Mouse (Mus musculus): ENCODE measurements around the gene Crybb2. TPM values are rescaled to one million over a fixed set of nuclear protein-coding genes. Genes with fewer than 3 reads are reported as not detected.

Gene Crybb2
- polyA plus RNA-seq, 1 experiment from 2014 or later = not detected

DNA sequence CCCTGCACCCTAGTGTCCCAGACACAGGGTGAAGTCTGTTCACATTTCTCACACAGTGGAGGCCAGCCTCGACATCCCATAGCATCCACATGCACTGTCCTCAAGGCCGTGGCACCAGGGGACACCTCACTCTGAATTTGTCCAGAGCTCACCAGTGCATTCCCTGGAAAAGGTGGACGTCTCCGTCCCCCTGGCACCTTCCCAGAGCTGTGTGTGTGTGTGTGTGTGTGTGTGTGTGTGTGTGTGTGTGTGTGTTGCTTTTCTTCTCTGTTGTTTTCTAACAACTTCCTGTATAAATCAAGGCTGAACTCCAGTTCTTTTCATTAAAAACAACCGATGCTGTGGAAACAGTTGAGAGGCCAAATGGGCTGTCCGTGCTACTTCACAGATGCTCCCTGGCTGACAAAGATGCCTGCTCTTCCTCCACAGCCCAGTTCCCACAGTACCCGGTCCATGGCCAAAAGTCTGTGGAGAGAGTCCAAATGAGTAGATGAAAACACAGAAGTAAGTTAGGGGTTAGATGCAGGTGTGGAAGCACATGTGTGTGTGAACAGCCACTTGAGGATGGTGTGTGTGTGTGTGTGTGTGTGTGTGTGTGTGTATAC lies 19.2 kb downstream of the Crybb2 start:
- 46% methylated on average over 7 of the region's 7 CpGs for WGBS
- Histone ChIP-seq H3K27ac (no peak overlapping the region), H3K4me1 (peaks cover under 1% of the 10 kb centered on the region; the same call in 1 of the 2 replicates), H3K4me3 (no peak overlapping the region), H3K9me3 (no peaks in the 10 kb centered on the region), H3K27me3 (no peaks in the 10 kb centered on the region; the same call in none of the 2 replicates), H3K9ac (no peak overlapping the region), H3K4me2 (no peak overlapping the region), H3K36me3 (no peaks in the 10 kb centered on the region)
- ATAC-seq (ENCODE audit: borderline replicate concordance, extremely low read depth, low FRiP score, low TSS enrichment) = no peak

DNA sequence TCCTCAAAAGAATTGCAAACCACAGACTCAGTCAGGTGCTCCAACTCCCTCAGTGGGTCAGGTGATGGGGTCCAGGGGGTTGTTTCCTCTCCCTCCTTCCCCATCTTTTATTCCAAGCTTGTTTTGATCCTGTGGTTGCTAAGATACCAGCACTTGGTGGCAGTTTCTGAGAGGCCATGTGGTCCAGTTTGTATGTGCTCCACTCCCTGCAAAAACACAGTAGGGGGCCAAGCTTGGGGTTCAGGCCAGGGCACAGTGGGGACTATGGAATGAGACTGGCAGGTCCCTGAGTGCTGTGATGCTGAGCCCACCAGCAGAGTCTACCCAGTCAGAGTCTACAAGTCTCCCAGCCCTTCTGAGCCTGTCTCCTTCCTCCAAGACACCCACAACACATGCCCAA lies 20.0 kb downstream of the Crybb2 start:
- H3K9me3 ChIP-seq = no peaks in the 10 kb centered on the region
- no peak for ATAC-seq (ENCODE audit: borderline replicate concordance, extremely low read depth, low FRiP score, low TSS enrichment)

DNA sequence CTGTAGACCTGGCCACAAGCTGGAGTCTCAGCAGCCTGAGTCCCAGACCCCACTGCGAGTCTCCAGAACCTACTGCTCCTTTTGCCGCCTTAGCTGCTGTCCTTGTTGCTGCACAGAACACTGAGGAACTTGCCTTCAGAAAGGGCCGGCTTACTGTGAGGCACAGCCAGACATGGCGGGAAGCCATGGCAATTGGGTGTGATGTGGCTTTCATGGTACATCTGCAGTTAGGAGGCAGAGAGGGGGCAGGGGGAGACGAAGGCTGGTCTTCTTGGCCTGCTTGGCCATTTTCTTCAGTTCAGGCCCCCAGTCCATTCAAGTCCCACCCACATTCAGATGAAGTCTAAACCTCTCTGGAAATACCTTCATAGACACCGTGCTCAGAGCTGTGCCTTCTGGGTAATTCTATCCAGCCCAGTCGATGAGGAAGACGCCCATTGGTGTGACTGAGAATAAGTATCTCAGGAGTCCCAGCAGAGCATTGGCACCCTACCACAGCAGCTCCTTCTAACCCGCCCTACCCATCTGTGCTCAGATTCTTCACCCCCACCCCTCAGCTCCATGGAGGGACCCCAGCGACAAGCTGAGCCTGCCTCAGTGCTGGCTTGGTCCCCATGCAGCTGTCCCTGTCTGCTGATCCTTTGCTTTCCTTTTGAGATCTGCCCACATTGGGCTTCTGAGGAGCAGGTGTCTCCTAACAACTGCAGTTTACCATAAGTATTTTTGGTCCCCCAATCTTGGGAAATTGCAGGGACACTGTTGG lies 24.2 kb downstream of the Crybb2 start:
- Histone ChIP-seq H3K9me3 (no peaks in the 10 kb centered on the region), H3K36me3 (no peaks in the 10 kb centered on the region), H3K4me1 (peaks cover 21% of the 10 kb centered on the region), H3K4me2 (no peak overlapping the region), H3K27me3 (no peaks in the 10 kb centered on the region), H3K9ac (no peak overlapping the region), H3K27ac (no peak overlapping the region), H3K4me3 (no peak overlapping the region)
- no peak for ATAC-seq (ENCODE audit: borderline replicate concordance, extremely low read depth, low FRiP score, low TSS enrichment)
- WGBS = 78% methylated on average over 10 of the region's 10 CpGs

More for the DNA sequence above, 20.0 kb downstream of the Crybb2 start:
- Histone ChIP-seq H3K27me3 (no peaks in the 10 kb centered on the region; the same call in 1 of the 2 replicates), H3K4me2 (no peak overlapping the region), H3K27ac (no peak overlapping the region), H3K4me3 (no peak overlapping the region), H3K36me3 (no peaks in the 10 kb centered on the region), H3K4me1 (peaks cover 5% of the 10 kb centered on the region; the same call in 1 of the 2 replicates), H3K9ac (no peak overlapping the region)

DNA sequence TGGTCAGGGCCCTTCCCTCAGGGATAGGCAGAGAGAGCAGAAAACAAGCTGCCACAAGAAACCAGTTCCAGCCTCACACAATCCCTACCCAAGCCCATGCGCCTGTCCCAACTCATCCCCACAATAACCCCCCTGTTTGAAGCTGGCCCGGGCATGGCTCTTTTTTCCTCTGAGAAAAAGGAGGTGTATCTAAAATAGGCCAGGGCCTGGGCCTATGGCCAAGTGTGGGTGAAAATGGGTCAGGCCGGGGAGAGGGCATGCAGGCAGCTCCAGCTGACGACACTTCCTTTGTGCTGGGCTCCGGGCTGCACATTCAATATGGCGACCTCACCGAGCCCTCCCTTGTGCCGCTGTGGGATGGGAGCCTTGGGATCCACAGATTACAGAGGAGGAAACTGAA lies 26.4 kb downstream of the Crybb2 start:
- H3K9ac ChIP-seq = no peak overlapping the region
- no peak overlapping the region for H3K27ac ChIP-seq

DNA sequence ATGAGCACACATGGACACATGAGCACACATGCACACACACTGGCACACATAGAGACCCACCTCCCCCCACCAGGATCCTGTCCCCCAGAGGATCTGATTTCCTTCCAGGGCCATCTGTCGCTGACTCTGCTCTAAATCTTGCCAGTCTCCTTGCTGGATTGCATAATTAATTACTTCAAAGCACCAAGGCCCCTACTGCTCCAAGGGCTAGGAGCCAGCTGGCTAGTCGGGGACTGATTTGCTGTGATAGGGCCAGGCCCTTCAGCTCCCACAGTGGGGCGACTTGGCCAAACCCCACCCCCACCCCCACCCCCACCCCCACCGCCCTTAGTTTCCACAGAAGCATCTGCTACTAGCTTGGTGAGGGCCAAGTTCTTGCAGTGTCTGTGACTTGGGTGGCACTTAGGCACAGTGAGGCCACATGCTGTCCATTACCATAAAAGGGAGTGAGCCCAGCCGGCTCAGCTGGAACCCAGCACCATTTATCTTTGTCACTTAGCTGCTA lies 28.3 kb downstream of the Crybb2 start:
- Histone ChIP-seq H3K36me3 (no peaks in the 10 kb centered on the region), H3K4me2 (no peak overlapping the region), H3K27me3 (no peaks in the 10 kb centered on the region), H3K4me3 (no peak overlapping the region), H3K9me3 (no peaks in the 10 kb centered on the region), H3K27ac (peak overlapping the region; percentile 68), H3K4me1 (peaks cover 29% of the 10 kb centered on the region), H3K9ac (no peak overlapping the region)
- 19% methylated on average over 5 of the region's 5 CpGs for WGBS
- ATAC-seq (ENCODE audit: borderline replicate concordance, extremely low read depth, low FRiP score, low TSS enrichment) = peak; percentile 89

More for the DNA sequence above, 26.4 kb downstream of the Crybb2 start:
- Histone ChIP-seq H3K4me2 (no peak overlapping the region), H3K36me3 (no peaks in the 10 kb centered on the region), H3K4me1 (peaks cover 27% of the 10 kb centered on the region), H3K4me3 (no peak overlapping the region), H3K27me3 (no peaks in the 10 kb centered on the region), H3K9me3 (no peaks in the 10 kb centered on the region)
- no peak for ATAC-seq (ENCODE audit: borderline replicate concordance, extremely low read depth, low FRiP score, low TSS enrichment)
- 83% methylated on average over 8 of the region's 8 CpGs for WGBS

DNA sequence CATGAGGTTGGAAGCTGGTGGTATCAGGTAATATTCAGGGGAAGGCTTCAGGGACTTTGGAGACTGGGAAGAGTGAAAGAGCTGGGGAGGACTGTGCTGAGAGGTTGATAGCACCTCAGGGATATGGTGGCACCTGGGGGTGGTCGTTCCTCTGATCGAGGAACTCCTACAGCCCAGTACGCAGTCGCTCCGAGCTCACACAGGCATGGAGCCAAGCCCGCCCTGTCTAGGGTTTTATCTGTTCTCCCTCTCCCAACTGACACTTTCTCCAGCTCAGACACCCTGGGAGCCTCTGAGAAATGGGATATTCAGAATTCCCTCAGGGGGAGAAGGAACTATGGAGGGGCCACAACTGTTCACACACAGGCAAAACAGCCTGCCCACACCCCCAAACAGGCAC lies 29.1 kb downstream of the Crybb2 start:
- H3K4me3 ChIP-seq = no peak overlapping the region
- WGBS = 54% methylated on average over 6 of the region's 6 CpGs
- no peaks in the 10 kb centered on the region for H3K9me3 ChIP-seq
- H3K27ac ChIP-seq = peak overlapping the region; percentile 68
- no peaks in the 10 kb centered on the region for H3K36me3 ChIP-seq
- H3K4me1 ChIP-seq = peaks cover 37% of the 10 kb centered on the region
- H3K4me2 ChIP-seq = no peak overlapping the region
- peak; percentile 24; the same call in 1 of the 2 replicates for ATAC-seq (ENCODE audit: borderline replicate concordance, extremely low read depth, low FRiP score, low TSS enrichment)
- no peaks in the 10 kb centered on the region for H3K27me3 ChIP-seq
- H3K9ac ChIP-seq = no peak overlapping the region

DNA sequence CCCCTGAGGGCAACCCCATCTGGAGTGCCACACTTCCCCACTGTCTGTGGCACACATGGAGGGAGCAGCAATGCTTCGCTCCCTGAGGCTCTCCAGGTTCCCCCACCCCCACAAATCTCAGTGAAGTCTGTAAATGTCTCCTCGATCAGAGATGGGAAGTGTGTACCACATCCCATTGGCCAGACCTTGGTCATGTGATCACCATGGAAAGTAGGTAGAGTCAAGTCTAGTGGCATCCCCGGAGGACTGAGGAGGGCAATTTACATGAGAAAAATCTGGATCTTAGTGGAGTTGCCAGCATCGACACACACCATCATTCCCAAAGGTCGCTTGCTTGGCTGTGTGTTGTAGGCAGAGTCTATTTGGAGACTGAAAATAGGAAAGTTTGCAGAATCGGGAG lies 31.3 kb downstream of the Crybb2 start:
- no peak overlapping the region for H3K4me3 ChIP-seq
- H3K9me3 ChIP-seq = no peaks in the 10 kb centered on the region
- H3K27ac ChIP-seq = no peak overlapping the region
- H3K27me3 ChIP-seq = no peaks in the 10 kb centered on the region
- no peak overlapping the region for H3K9ac ChIP-seq
- H3K4me2 ChIP-seq = no peak overlapping the region
- 86% methylated on average over 6 of the region's 6 CpGs for WGBS
- H3K36me3 ChIP-seq = no peaks in the 10 kb centered on the region
- ATAC-seq (ENCODE audit: borderline replicate concordance, extremely low read depth, low FRiP score, low TSS enrichment) = no peak
- H3K4me1 ChIP-seq = peaks cover 51% of the 10 kb centered on the region

DNA sequence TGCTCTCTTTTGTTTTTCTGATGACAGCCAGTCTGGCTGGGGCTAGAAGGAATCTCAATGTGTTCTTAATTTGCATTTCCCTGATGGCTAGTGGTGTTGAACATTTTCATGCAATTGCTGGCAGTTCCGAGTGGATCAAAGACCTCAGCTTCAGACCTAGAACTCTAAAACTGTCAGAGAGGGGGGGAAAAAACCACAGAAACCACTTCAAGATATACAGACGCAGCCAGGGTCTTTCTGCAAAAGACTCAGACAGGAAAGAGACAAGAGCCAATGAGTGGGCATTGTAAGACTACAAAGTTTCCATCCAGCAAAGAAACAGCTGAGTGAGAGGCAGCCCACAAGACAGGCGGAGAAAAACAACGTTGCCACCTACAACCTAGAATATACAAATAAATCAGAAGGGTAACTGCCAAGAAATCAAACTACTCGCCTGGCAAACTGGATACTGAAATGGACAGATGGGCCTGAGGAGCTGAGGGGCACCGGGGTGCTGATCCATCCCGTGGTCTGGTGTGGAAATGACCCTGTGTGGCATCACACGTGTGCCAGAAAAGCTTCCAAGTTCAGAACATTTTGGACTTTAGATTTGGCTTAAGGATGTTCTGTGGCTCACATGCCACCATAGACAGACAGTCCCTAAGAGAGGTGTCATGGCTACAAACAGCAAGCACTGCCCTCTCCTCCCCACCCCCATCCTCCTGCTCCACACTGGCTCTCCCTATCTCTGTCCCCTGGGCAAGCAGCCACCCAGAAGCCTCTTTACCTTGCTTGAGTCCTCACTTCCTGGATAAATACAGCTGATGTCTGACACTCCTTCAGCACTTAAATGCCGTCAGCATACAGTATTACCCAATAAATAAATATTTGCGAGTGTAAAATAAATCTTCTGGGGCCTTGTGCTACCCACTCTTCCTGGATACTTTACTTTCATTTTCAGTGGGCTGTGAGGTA lies 34.5 kb downstream of the Crybb2 start:
- WGBS = 32% methylated on average over 10 of the region's 10 CpGs
- H3K27ac ChIP-seq = peak overlapping the region; percentile 60
- no peaks in the 10 kb centered on the region for H3K27me3 ChIP-seq
- no peaks in the 10 kb centered on the region for H3K9me3 ChIP-seq
- H3K36me3 ChIP-seq = no peaks in the 10 kb centered on the region
- peaks cover 38% of the 10 kb centered on the region for H3K4me1 ChIP-seq
- peak overlapping the region; percentile 6; the same call in 1 of the 2 replicates for H3K4me2 ChIP-seq
- ATAC-seq (ENCODE audit: borderline replicate concordance, extremely low read depth, low FRiP score, low TSS enrichment) = peak; percentile 69; the same call in 1 of the 2 replicates
- no peak overlapping the region for H3K4me3 ChIP-seq
- H3K9ac ChIP-seq = no peak overlapping the region

DNA sequence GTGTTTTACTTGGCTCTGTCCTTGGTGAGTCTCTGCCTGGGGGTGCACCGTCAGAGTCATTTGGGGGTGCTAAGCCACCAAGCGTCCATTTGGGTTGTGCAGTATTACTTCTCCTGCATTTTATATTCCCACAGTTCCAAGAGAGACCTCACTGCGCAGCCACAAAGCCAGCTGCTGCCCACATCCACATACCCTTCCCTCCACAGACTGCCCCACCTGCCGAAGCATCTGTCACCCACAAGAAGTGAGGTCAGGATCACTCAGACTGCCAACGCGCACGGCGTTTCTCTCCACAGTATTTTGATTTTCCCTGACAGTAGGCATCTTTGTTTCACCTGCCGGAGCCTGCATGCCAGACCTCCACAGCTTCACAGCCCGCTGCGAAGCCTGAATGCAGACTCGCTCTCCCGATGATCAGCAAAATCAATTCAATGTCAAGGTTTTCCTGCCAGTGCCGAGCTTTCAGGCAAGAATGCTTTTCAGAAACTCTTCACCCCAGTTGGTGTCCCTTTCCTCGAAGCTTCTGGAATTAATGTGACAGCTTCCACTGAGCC lies 38.6 kb downstream of the Crybb2 start:
- Histone ChIP-seq H3K9ac (no peak overlapping the region), H3K9me3 (no peaks in the 10 kb centered on the region), H3K36me3 (no peaks in the 10 kb centered on the region), H3K27ac (no peak overlapping the region), H3K4me2 (no peak overlapping the region), H3K4me1 (peaks cover 30% of the 10 kb centered on the region), H3K4me3 (no peak overlapping the region), H3K27me3 (no peaks in the 10 kb centered on the region)
- no peak for ATAC-seq (ENCODE audit: borderline replicate concordance, extremely low read depth, low FRiP score, low TSS enrichment)
- 66% methylated on average over 15 of the region's 15 CpGs for WGBS

DNA sequence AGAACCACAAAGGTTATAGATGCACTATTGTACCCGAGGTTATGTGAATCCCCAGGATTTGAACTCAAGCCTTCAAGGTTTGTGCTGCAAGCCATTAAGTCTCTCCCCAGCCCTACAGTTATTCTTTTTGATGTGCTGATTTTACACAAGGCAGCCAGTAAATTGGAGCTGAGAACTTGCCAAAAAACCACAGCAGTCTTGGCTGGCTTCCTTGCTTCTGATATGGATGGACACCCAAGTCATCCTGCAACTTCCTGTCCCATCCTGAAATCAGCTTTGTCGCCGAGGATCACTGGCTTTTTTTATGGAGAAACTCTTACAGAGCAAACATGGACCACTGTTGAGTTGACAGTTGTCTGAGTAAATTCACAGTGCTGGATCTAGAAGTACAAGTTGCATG lies 39.8 kb downstream of the Crybb2 start:
- ATAC-seq (ENCODE audit: borderline replicate concordance, extremely low read depth, low FRiP score, low TSS enrichment) = no peak
- Histone ChIP-seq H3K4me3 (no peak overlapping the region), H3K4me1 (peaks cover 24% of the 10 kb centered on the region), H3K27ac (no peak overlapping the region; the same call in 1 of the 2 replicates), H3K9ac (no peak overlapping the region), H3K36me3 (no peaks in the 10 kb centered on the region), H3K9me3 (no peaks in the 10 kb centered on the region), H3K4me2 (no peak overlapping the region), H3K27me3 (no peaks in the 10 kb centered on the region)
- WGBS = 49% methylated on average over 3 of the region's 3 CpGs

DNA sequence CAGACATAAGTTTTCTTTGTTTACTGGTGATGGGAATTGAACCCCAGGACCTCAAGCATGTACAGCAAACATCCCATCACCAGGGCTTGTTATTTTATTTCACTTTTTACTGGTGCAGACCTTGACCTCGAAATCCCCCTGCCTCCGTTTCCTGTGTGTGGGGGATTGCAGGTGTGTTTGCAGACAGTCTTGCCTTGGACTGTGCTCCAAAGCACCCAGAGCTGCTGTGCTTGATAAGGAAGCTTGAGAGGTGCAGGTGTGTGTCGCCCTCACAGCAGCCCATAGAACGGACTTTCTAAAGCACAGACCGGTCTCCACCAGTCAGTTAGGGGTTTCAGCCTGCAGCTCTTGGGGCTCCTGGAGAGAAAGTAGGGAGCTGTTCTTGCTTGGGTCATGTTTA lies 43.2 kb downstream of the Crybb2 start:
- Histone ChIP-seq H3K36me3 (no peaks in the 10 kb centered on the region), H3K9me3 (no peaks in the 10 kb centered on the region), H3K4me3 (no peak overlapping the region), H3K27me3 (no peaks in the 10 kb centered on the region), H3K4me2 (no peak overlapping the region), H3K27ac (no peak overlapping the region), H3K4me1 (peaks cover 23% of the 10 kb centered on the region), H3K9ac (no peak overlapping the region)
- 51% methylated on average over 5 of the region's 5 CpGs for WGBS
- no peak for ATAC-seq (ENCODE audit: borderline replicate concordance, extremely low read depth, low FRiP score, low TSS enrichment)

Data from lung, embryonic 15.5 days (tissue).